Mouse (Mus musculus) heart, adult 8-10 months (tissue): Measurements from ENCODE around the gene Vwf. TPM values are rescaled to one million over a fixed set of nuclear protein-coding genes. Genes with fewer than 3 reads are reported as not detected.

Experiments used
- DNase-seq: peaks from one replicate; pipeline ENCODE4 v3.0.0; 2022; ENCODE audit warnings: low spot score
- total RNA-seq, 4 experiments: library from RNA; stranded (reverse); gene quantifications; 2 replicates each; pipeline ENCODE4 v1.2.4; 2022

The Vwf gene
- 100 to 1,000 TPM in 2 of 4 experiments, 10 to 100 TPM in 2; 82.6 to 137 (median 104) TPM for total RNA-seq

GRCm38 (mm10) chr6:125546474-125546873, at the start of gene Vwf:
Gene Vwf (plus strand): TSS chr6:125546774.
- no peak for DNase-seq

DNA sequence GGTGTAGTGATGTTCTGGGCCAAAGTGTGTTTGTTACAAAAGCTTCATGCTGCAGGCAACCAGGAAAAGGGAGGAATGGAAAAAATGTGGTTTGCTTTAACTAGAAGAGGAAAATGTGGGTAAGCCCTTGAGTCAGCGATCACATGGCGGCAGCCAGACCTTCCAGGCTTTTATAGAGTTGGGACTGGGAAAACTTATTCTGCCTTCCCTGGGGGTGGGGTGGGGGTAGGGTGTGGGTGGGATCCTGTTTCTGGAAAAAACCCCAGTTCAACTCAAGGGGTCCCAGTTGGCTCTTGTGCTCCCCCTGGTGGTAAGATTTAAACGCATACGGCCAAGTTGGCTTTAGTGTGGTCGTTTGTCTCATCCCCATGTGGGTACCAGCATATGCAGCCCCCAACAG, 48.5 kb upstream of the Vwf start:
- no peak for DNase-seq

GRCm38 (mm10) chr6:125503186-125503802, 43.3 kb upstream of the Vwf start:
- no peak for DNase-seq

DNA sequence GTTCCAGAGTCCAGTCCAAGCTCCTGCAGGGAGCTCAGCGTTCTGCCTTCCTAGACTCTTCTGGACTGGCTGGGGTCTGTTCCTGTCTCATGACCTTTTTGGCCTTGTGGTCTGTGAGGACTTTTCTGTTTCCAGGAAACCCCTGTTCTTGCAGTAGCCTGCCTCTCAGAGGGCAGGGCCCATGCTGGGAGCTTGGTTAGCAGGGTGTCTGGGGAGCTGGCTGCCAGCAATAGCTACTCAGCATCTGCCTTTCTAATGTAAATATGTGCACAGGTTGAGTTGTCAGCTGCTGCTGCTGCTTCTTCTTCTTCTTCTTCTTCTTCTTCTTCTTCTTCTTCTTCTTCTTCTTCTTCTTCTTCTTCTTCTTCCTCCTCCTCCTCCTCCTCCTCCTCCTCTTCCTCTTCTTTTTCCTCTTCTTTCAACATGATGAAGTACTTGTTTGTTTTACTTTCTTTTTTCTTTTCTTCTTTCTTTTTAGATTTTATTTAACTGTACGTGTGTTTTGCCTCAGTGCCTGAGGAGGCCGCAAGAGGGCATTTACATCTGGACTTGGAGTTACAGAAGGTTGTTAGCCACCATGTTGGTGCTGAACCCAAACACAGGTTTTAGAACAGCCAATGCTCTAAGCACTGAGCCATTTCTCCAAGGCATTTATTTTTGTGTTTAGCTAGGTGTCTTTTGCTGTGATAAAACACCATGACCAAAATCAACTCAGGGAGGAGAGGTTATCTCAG, 41.8 kb upstream of the Vwf start:
- DNase-seq, result no peak

- no peak for DNase-seq
Observed at GRCm38 (mm10) chr6:125506427-125506826, 40.1 kb upstream of the Vwf start.

DNA sequence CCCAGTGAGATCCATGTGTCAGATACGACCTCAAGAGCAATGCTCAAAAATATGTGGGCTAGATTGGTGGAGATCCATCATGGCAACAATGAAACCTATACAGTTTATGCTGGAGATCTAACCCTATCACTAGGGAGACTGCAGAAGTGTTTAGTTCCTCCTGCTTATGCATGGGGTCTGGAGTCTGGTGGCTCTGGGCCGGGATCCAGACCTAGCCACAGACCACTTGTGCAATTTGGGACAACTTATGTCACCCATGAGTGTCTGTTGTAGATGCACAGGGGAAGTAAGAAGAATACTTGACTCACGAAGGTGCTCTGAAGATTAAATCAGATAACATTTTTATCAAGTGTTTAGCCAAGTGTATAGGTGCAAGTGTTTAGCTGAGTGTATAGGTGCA, 36.8 kb upstream of the Vwf start:
- DNase-seq, result no peak

DNA sequence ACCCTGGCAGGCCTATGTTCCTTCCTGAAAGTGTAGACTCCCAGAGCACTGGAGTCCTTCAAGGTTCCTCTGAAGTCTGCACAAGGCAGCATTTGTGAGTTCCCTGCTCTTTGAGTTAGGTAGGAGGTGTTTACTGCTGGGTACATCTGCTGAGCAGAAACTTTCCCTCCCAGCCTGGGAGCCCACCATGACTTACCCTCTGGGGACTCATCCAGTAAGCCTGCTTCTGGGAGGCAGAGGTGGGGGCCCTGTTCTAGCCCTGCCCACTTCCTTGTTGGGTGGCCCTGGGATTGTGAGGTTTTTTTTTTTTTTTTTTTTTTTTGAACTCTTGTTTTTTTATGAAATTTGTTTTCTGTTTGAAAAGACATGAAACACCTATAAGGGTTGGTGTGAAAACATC, 35.9 kb upstream of the Vwf start:
- no peak for DNase-seq

DNA sequence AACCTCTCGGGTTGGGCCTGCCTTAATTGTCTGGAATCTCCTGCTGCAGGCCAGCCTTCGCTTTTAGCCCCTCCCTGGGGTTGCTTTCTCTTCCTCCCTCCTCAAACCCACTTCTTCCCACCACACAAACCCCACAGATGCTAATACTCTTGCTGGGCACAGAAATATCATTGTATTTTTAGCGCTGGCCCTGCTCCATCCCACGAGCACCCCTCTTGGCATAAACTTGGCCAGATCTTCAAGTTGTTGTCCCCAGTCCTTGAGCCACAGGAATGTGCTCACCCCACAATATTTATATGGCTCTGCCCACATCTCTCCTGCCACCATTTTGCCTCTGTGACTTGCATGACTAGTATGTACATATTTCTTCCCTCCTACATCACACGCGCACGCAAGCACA, 35.4 kb upstream of the Vwf start:
- DNase-seq, result no peak

- DNase-seq, result peak; percentile 77
Observed at GRCm38 (mm10) chr6:125512950-125513596, 33.5 kb upstream of the Vwf start.

DNA sequence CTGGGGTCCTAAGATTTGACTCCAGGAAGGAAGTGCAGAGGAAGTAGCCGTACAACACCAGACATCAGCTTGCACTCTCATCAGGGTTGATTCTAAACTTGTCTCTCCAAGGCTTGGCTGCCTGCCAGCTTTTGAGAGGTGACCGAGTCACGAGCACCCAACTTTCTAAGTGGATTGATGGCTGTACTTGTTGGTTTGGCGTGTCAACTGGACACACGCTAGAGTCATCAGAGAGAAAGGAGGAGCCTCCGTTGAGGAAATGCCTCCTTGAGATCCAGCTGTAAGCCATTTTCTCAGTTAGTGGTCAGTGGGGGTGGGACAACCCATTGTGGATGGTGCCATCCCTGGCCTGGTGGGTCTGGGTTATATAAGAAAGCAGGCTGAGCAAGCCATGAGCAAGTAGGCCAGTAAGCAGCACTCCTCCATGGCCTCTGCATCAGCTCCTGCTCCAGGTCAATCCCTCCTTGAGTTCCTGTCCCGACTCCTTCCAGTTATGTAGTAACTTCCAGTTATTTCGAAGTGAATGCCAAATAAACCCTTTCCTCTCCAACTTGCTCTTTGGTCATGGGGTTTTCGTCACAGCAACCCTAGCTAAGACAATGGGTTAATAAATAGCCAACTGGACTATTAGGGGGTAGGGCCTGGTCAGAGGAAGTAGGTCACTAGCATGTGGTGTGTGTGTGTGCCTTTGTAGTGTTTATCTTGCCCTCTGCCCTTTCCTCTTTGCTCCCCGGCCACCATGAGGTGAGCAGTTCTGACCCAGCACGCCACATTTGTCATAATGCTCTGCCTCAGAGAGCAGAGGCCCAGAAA, 30.9 kb upstream of the Vwf start:
- DNase-seq, result peak; percentile 83

- no peak for DNase-seq
Observed at GRCm38 (mm10) chr6:125521558-125522193, 24.9 kb upstream of the Vwf start.

DNA sequence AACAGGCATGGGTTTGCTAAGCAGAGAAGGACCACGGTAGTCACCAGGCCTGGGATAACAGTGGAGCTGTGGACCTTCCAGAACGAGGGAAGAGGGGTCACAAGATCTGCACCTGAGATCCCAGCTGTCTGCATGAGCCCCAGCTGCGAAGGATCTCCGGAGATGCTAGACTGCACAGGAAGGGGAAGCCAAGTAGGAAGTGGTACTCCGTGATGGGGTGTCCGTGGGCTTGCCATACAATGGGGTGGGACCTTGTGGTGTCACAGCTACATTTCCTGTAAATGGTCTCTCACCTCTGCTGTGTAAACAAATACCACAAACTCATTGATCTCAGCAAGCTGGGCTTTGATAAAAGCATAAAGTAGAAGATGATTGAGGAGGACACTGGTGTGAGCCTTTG, 22.5 kb upstream of the Vwf start:
- DNase-seq, result no peak

DNA sequence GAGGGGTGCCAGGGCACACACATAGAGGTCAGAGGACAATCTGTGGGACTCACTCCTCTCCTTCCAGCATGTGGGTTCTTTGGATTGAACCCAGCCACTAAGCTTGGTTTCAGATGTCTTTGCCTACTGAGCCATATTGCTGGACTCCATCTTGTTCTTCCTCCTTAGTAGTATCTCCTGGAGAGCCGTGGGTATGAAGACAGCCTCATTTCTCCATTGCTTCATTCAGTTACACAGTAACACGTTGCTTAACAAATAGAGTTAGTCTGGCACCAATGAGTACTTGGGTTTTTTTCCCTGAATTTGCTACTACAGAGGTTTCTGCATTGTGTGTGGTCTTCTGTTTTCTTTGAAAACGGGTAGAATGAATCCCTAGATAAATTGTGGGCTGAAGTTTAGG, 20.5 kb upstream of the Vwf start:
- DNase-seq, result no peak

DNA sequence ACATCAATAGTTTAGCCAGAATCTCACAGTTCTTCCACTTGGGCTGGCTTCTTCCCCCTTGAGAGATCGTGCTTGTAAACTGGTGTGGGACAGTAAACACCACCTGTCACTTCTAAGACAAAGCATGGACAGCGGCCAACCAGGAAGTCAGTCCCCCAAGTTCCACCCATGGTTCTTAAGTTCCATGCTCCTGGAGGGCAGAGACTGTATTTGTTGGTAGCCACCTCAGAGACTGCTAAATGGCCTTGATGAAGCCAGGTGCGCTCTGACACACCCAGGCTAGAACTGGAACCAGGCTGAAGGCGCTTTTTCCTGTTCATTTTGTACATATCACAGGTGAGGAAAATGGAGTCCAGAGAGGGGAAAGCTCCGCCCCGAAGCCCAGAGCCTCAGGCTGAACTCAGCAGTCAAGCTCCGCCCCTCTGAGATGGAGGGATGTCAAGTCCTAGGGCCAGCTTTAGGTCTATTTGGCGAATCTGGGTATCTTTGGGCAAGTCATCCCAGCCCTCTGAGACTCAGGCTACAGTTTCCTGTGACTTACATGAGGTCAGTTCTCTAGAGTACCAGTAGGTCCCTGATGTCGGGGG, 17.9 kb upstream of the Vwf start:
- no peak for DNase-seq

GRCm38 (mm10) chr6:125529479-125529878, 17.1 kb upstream of the Vwf start:
- peak; percentile 87 for DNase-seq

DNA sequence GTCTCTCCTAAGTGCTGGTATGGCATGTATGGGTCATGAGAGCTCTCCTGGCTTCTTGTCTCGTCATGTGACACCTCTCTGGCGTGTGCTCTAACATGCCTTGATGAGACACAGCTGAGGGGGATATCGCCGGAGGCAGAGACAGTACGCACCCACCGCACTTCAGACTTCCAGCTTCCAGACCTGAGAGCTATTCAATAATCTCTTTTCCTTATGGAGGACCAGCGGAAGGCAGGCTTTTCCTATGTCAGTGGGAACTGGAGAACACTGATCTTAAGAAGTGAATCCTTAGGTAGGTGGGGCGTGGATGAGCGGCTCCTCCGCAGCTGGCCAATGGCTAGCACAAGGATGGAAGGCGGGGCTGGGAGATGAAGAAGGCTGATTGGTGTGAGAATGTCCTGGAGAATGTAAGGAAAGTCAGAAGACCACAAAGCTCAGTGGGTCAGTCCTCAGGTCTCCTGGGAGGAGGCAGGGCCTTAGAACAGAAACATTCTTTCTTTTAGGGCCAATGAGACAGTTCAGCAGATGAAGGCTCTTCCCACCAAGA, 13.4 kb upstream of the Vwf start:
- no peak for DNase-seq

- DNase-seq, result no peak
Observed at GRCm38 (mm10) chr6:125534990-125535389, 11.6 kb upstream of the Vwf start.

- DNase-seq, result no peak
Observed at GRCm38 (mm10) chr6:125538469-125538868, 8.1 kb upstream of the Vwf start.

- no peak for DNase-seq
Observed at GRCm38 (mm10) chr6:125539423-125539822, 7.2 kb upstream of the Vwf start.

- DNase-seq, result no peak
Observed at GRCm38 (mm10) chr6:125540199-125540598, 6.4 kb upstream of the Vwf start.

- no peak for DNase-seq
Observed at GRCm38 (mm10) chr6:125540826-125541225, 5.7 kb upstream of the Vwf start.
